Mouse (Mus musculus) small intestine, adult 2 months (tissue): Measurements from ENCODE around the gene Rbms3.

Experiments
- CTCF ChIP-seq: fragments of 200-500 bp; IDR thresholded peaks from 2 replicates; pipeline ENCODE4 v1.5.1; 2012; ENCODE audit warnings: low read depth, mild to moderate bottlenecking, control low read depth, inconsistent platforms, low read length, moderate library complexity, mixed read lengths; ENCODE audit not compliant: insufficient replicate concordance, insufficient read length; ENCODE audit errors: extremely low read depth
- POLR2A ChIP-seq: fragments of 200-500 bp; IDR thresholded peaks from 2 replicates; pipeline ENCODE4 v1.6.1; 2012; ENCODE audit warnings: low read depth, mild to moderate bottlenecking, control low read depth, inconsistent platforms, low read length, moderate library complexity

GRCm38 (mm10) chr9:116688615-116689014 is 941.1 kb downstream of the Rbms3 start:
- no peak for TF ChIP-seq CTCF
- TF ChIP-seq POLR2A: no peak
